Mouse (Mus musculus) thymus, adult 2 months (tissue): Measurements from ENCODE around the gene Kndc1. TPM values are rescaled to one million over a fixed set of nuclear protein-coding genes. Genes with fewer than 3 reads are reported as not detected.

ENCODE experiments used
- DNase-seq: peaks from one replicate; pipeline ENCODE4 v3.0.0; 2021
- H3K27ac ChIP-seq: fragments of 200-500 bp; 2 replicates; pipeline ENCODE4 v1.5.1; 2012; ENCODE audit warnings: low read length, control low read depth; ENCODE audit not compliant: control insufficient read depth, insufficient read depth
- H3K27me3 ChIP-seq: fragments of 200-500 bp; 2 replicates; pipeline ENCODE4 v1.6.1; 2012; ENCODE audit warnings: mild to moderate bottlenecking, low read length, moderate library complexity, mixed read lengths; ENCODE audit not compliant: control insufficient read depth, insufficient read depth
- H3K36me3 ChIP-seq: fragments of 200-500 bp; 2 replicates; pipeline ENCODE4 v1.6.1; 2012; ENCODE audit warnings: mild to moderate bottlenecking, low read length, moderate library complexity; ENCODE audit not compliant: control insufficient read depth, insufficient read depth
- H3K4me1 ChIP-seq: fragments of 200-500 bp; replicated peaks from 2 replicates; pipeline ENCODE4 v1.6.1; 2012; ENCODE audit warnings: low read length; ENCODE audit not compliant: control insufficient read depth, insufficient read depth
- H3K4me3 ChIP-seq: fragments of 200-500 bp; 2 replicates; pipeline ENCODE4 v1.5.1; 2012; ENCODE audit warnings: mild to moderate bottlenecking, low read length, control low read depth, moderate library complexity; ENCODE audit not compliant: control insufficient read depth, insufficient read depth
- CTCF ChIP-seq: fragments of 200-500 bp; IDR thresholded peaks from 2 replicates; pipeline ENCODE4 v1.5.1; 2012; ENCODE audit warnings: mild to moderate bottlenecking, control low read depth, low read length, moderate library complexity, borderline replicate concordance; ENCODE audit not compliant: control insufficient read depth, poor library complexity, insufficient read depth; ENCODE audit errors: extremely low read depth
- POLR2A ChIP-seq: fragments of 200-500 bp; IDR thresholded peaks from 2 replicates; pipeline ENCODE4 v1.6.1; 2012; ENCODE audit warnings: mild to moderate bottlenecking, low read length, control low read depth, moderate library complexity; ENCODE audit not compliant: control insufficient read depth, poor library complexity, insufficient read depth; ENCODE audit errors: extremely low read depth
- WGBS: fragments of 180-500 bp; shearing (Covaris S2); methylation state at CpG from one replicate; pipeline ENCODE4 v1.1.7; 2018; 5-methylcytosine and 5-hydroxymethylcytosine counted together
- polyA plus RNA-seq: library from polyadenylated mRNA; depleted of rRNA; stranded (reverse); fragments of >200 nt; gene quantifications from 2 replicates; pipeline ENCODE4 v1.2.3, GENCODE M21; 2012

The Kndc1 gene
- polyA plus RNA-seq, 1 experiment = 4.8 TPM

- Histone ChIP-seq H3K4me1 (no peaks in the 10 kb centered on the region), H3K36me3 (no peaks in the 10 kb centered on the region), H3K27me3 (no peaks in the 10 kb centered on the region), H3K4me3 (no peak overlapping the region), H3K27ac (no peak overlapping the region)
- WGBS = 80% methylated on average over 2 of the region's 2 CpGs
- TF ChIP-seq CTCF = no peak
- no peak for TF ChIP-seq POLR2A
- no peak for DNase-seq
Measured at GRCm38 (mm10) chr7:139863076-139863475, 31.4 kb upstream of the Kndc1 start.

GRCm38 (mm10) chr7:139864253-139864652, 30.2 kb upstream of the Kndc1 start:
- Histone ChIP-seq H3K36me3 (no peaks in the 10 kb centered on the region), H3K27ac (no peak overlapping the region), H3K27me3 (no peaks in the 10 kb centered on the region), H3K4me3 (no peak overlapping the region), H3K4me1 (no peaks in the 10 kb centered on the region)
- TF ChIP-seq CTCF (no peak), POLR2A (no peak)
- WGBS = 62% methylated on average over 2 of the region's 2 CpGs
- DNase-seq = no peak

GRCm38 (mm10) chr7:139864871-139865270, 29.6 kb upstream of the Kndc1 start:
- Histone ChIP-seq H3K36me3 (no peaks in the 10 kb centered on the region), H3K27me3 (no peaks in the 10 kb centered on the region), H3K4me3 (no peak overlapping the region), H3K27ac (no peak overlapping the region), H3K4me1 (no peaks in the 10 kb centered on the region)
- DNase-seq = no peak
- 75% methylated on average over 1 of the region's 1 CpGs for WGBS
- no peak for TF ChIP-seq CTCF
- TF ChIP-seq POLR2A = no peak

- WGBS = 88% methylated on average over 5 of the region's 5 CpGs
- Histone ChIP-seq H3K27ac (no peak overlapping the region), H3K4me1 (no peaks in the 10 kb centered on the region), H3K36me3 (no peaks in the 10 kb centered on the region), H3K4me3 (no peak overlapping the region), H3K27me3 (no peaks in the 10 kb centered on the region)
- DNase-seq = no peak
- TF ChIP-seq POLR2A (no peak), CTCF (no peak)
Measured at GRCm38 (mm10) chr7:139871014-139871413, 23.5 kb upstream of the Kndc1 start.

GRCm38 (mm10) chr7:139877167-139877792, 17.2 kb upstream of the Kndc1 start:
- H3K27ac ChIP-seq = no peak overlapping the region
- TF ChIP-seq CTCF (no peak), POLR2A (no peak)
- no peaks in the 10 kb centered on the region for H3K36me3 ChIP-seq
- no peak for DNase-seq
- no peaks in the 10 kb centered on the region for H3K4me1 ChIP-seq
- 73% methylated on average over 10 of the region's 10 CpGs for WGBS
- no peak overlapping the region for H3K4me3 ChIP-seq
- H3K27me3 ChIP-seq = no peaks in the 10 kb centered on the region

GRCm38 (mm10) chr7:139878122-139878521, 16.4 kb upstream of the Kndc1 start:
- no peak overlapping the region for H3K27ac ChIP-seq
- WGBS = 84% methylated on average over 5 of the region's 5 CpGs
- DNase-seq = no peak
- H3K4me1 ChIP-seq = no peaks in the 10 kb centered on the region
- TF ChIP-seq CTCF = no peak
- no peak for TF ChIP-seq POLR2A
- no peaks in the 10 kb centered on the region for H3K36me3 ChIP-seq
- H3K27me3 ChIP-seq = no peaks in the 10 kb centered on the region
- H3K4me3 ChIP-seq = no peak overlapping the region

DNA sequence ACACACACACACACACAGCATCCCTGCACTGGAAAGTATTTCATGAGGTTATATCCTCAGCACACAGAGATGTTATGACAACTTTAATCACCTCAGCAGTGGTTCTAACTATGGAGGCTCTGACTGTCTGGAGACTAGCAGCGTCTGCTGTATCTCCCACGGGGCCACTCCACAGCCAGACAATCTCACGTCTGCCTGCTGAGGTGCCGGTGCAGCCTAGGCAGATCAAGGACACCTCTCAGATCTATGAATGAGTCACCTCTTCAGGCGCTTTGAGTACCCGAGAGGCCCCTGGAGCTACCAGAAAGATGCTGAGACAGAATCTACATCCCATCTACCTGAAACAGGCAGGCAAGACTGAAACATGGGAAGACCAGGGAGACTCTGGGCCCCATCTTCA, 15.9 kb upstream of the Kndc1 start:
- WGBS = 82% methylated on average over 6 of the region's 6 CpGs
- no peak for TF ChIP-seq CTCF
- TF ChIP-seq POLR2A = no peak
- no peak for DNase-seq
- H3K27me3 ChIP-seq = no peaks in the 10 kb centered on the region
- H3K27ac ChIP-seq = no peak overlapping the region
- H3K4me1 ChIP-seq = no peaks in the 10 kb centered on the region
- H3K36me3 ChIP-seq = no peaks in the 10 kb centered on the region
- H3K4me3 ChIP-seq = no peak overlapping the region
